Mouse (Mus musculus) brain, embryonic 18.5 days (tissue): Measurements from ENCODE around the gene Dhrs4.

Experiments used
- DNase-seq: peaks from one replicate; pipeline ENCODE4 v3.0.0-alpha.2; 2012; ENCODE audit warnings: low read depth, low spot score

Dhrs4 gene

GRCm38 (mm10) chr14:55478651-55479599, at the start of gene Dhrs4:
Dhrs4 (plus strand) TSS chr14:55478758.
- no peak for DNase-seq

GRCm38 (mm10) chr14:55430255-55430654, 48.3 kb upstream of the Dhrs4 start:
- DNase-seq: no peak

- DNase-seq: no peak
Observed at GRCm38 (mm10) chr14:55433052-55433451, 45.5 kb upstream of the Dhrs4 start.

GRCm38 (mm10) chr14:55434825-55435224, 43.7 kb upstream of the Dhrs4 start:
- DNase-seq: no peak

- DNase-seq: no peak
Observed at GRCm38 (mm10) chr14:55437118-55437517, 41.4 kb upstream of the Dhrs4 start.

- DNase-seq: no peak
Observed at GRCm38 (mm10) chr14:55438193-55438784, 40.3 kb upstream of the Dhrs4 start.

GRCm38 (mm10) chr14:55457693-55458092, 20.9 kb upstream of the Dhrs4 start:
- no peak for DNase-seq

- DNase-seq: no peak
Observed at GRCm38 (mm10) chr14:55458273-55458672, 20.3 kb upstream of the Dhrs4 start.

- no peak for DNase-seq
Observed at GRCm38 (mm10) chr14:55458761-55459160, 19.8 kb upstream of the Dhrs4 start.

- no peak for DNase-seq
Observed at GRCm38 (mm10) chr14:55459796-55460195, 18.8 kb upstream of the Dhrs4 start.

- DNase-seq: no peak
Observed at GRCm38 (mm10) chr14:55460297-55460696, 18.3 kb upstream of the Dhrs4 start.

GRCm38 (mm10) chr14:55461757-55462156, 16.8 kb upstream of the Dhrs4 start:
- DNase-seq: no peak

- no peak for DNase-seq
Observed at GRCm38 (mm10) chr14:55466481-55466880, 12.1 kb upstream of the Dhrs4 start.

- DNase-seq: no peak
Observed at GRCm38 (mm10) chr14:55467108-55467507, 11.4 kb upstream of the Dhrs4 start.

- DNase-seq: no peak
Observed at GRCm38 (mm10) chr14:55468301-55468741, 10.2 kb upstream of the Dhrs4 start.

GRCm38 (mm10) chr14:55469041-55469440, 9.5 kb upstream of the Dhrs4 start:
- DNase-seq: no peak

- DNase-seq: no peak
Observed at GRCm38 (mm10) chr14:55469821-55470220, 8.7 kb upstream of the Dhrs4 start.

GRCm38 (mm10) chr14:55470806-55471205, 7.8 kb upstream of the Dhrs4 start:
- DNase-seq: no peak

- DNase-seq: no peak
Observed at GRCm38 (mm10) chr14:55475654-55476053, 2.9 kb upstream of the Dhrs4 start.

- no peak for DNase-seq
Observed at GRCm38 (mm10) chr14:55477421-55477820, 1.1 kb upstream of the Dhrs4 start.

- no peak for DNase-seq
Observed at GRCm38 (mm10) chr14:55477829-55478228, 729 bp upstream of the Dhrs4 start.

- DNase-seq: no peak
Observed at GRCm38 (mm10) chr14:55479629-55480028, 1.1 kb downstream of the Dhrs4 start.
